Mouse (Mus musculus): ENCODE measurements around the gene Tmeff2. TPM values are rescaled to one million over a fixed set of nuclear protein-coding genes. Genes with fewer than 3 reads are reported as not detected.
A peak's percentile ranks its signal among the peaks of the same experiment; 100 is the strongest.

The Tmeff2 gene
- total and polyA plus RNA-seq, 2 experiments from 2014 or later: 37.8 to 62.1 TPM

GRCm38 (mm10) chr1:50999793-51000192, 99.3 kb downstream of the Tmeff2 start:
- 78% methylated on average over 3 of the region's 3 CpGs for WGBS
- no peak overlapping the region for H3K27ac ChIP-seq
- TF ChIP-seq CTCF (IDR thresholded peaks at IDR 0.05; ENCODE audit: low read depth): no peak
- H3K27me3 ChIP-seq (ENCODE audit: insufficient read depth, low read length): no peaks in the 10 kb centered on the region
- H3K4me1 ChIP-seq (ENCODE audit: insufficient read depth, low read length): no peaks in the 10 kb centered on the region
- no peak overlapping the region for H3K4me2 ChIP-seq (ENCODE audit: low read depth, low read length)
- no peak for DNase-seq (ENCODE audit: low spot score)
- H3K36me3 ChIP-seq (ENCODE audit: insufficient read depth, low read length): no peaks in the 10 kb centered on the region
- ATAC-seq: no peak
- H3K4me3 ChIP-seq (ENCODE audit: low read length): no peak overlapping the region
- H3K9ac ChIP-seq (replicated peaks; ENCODE audit: low read length): no peak overlapping the region
- H3K9me3 ChIP-seq (ENCODE audit: low read length): no peaks in the 10 kb centered on the region

- ATAC-seq: no peak
- Histone ChIP-seq H3K4me3 (ENCODE audit: low read length) (no peak overlapping the region), H3K9ac (replicated peaks; ENCODE audit: low read length) (no peak overlapping the region), H3K4me2 (ENCODE audit: low read depth, low read length) (no peak overlapping the region), H3K9me3 (ENCODE audit: low read length) (no peaks in the 10 kb centered on the region), H3K36me3 (ENCODE audit: insufficient read depth, low read length) (no peaks in the 10 kb centered on the region), H3K27me3 (ENCODE audit: insufficient read depth, low read length) (no peaks in the 10 kb centered on the region), H3K27ac (no peak overlapping the region), H3K4me1 (ENCODE audit: insufficient read depth, low read length) (no peaks in the 10 kb centered on the region)
- DNase-seq (ENCODE audit: low spot score): peak; percentile 8
- WGBS: 58% methylated on average over 3 of the region's 3 CpGs
- no peak for TF ChIP-seq CTCF (IDR thresholded peaks at IDR 0.05; ENCODE audit: low read depth)
Observed at GRCm38 (mm10) chr1:51008344-51008743, 107.9 kb downstream of the Tmeff2 start.

- DNase-seq (ENCODE audit: low spot score): peak; percentile 58
- no peak for TF ChIP-seq CTCF (IDR thresholded peaks at IDR 0.05; ENCODE audit: low read depth)
Observed at GRCm38 (mm10) chr1:51040249-51040648, 139.8 kb downstream of the Tmeff2 start.

GRCm38 (mm10) chr1:51044810-51045209, 144.4 kb downstream of the Tmeff2 start:
- Histone ChIP-seq H3K9ac (replicated peaks; ENCODE audit: low read length) (no peak overlapping the region), H3K36me3 (ENCODE audit: insufficient read depth, low read length) (no peaks in the 10 kb centered on the region), H3K4me2 (ENCODE audit: low read depth, low read length) (no peak overlapping the region), H3K27me3 (ENCODE audit: insufficient read depth, low read length) (no peaks in the 10 kb centered on the region), H3K27ac (no peak overlapping the region), H3K9me3 (ENCODE audit: low read length) (no peaks in the 10 kb centered on the region), H3K4me3 (ENCODE audit: low read length) (no peak overlapping the region), H3K4me1 (ENCODE audit: insufficient read depth, low read length) (no peaks in the 10 kb centered on the region)
- WGBS: 80% methylated on average over 7 of the region's 7 CpGs
- DNase-seq (ENCODE audit: low spot score): no peak
- no peak for ATAC-seq
- TF ChIP-seq CTCF (IDR thresholded peaks at IDR 0.05; ENCODE audit: low read depth): no peak

More at GRCm38 (mm10) chr1:51040249-51040648, 139.8 kb downstream of the Tmeff2 start:
- 34% methylated on average over 5 of the region's 5 CpGs for WGBS
- ATAC-seq: no peak
- Histone ChIP-seq H3K4me3 (ENCODE audit: low read length) (no peak overlapping the region), H3K36me3 (ENCODE audit: insufficient read depth, low read length) (no peaks in the 10 kb centered on the region), H3K4me2 (ENCODE audit: low read depth, low read length) (no peak overlapping the region), H3K27ac (no peak overlapping the region), H3K9me3 (ENCODE audit: low read length) (no peaks in the 10 kb centered on the region), H3K4me1 (ENCODE audit: insufficient read depth, low read length) (no peaks in the 10 kb centered on the region), H3K27me3 (ENCODE audit: insufficient read depth, low read length) (no peaks in the 10 kb centered on the region), H3K9ac (replicated peaks; ENCODE audit: low read length) (no peak overlapping the region)

- ATAC-seq: no peak
- TF ChIP-seq CTCF (IDR thresholded peaks at IDR 0.05; ENCODE audit: low read depth): no peak
- H3K9me3 ChIP-seq (ENCODE audit: low read length): no peaks in the 10 kb centered on the region
- H3K9ac ChIP-seq (replicated peaks; ENCODE audit: low read length): no peak overlapping the region
- H3K27ac ChIP-seq: no peak overlapping the region
- no peaks in the 10 kb centered on the region for H3K36me3 ChIP-seq (ENCODE audit: insufficient read depth, low read length)
- no peak overlapping the region for H3K4me2 ChIP-seq (ENCODE audit: low read depth, low read length)
- no peak overlapping the region for H3K4me3 ChIP-seq (ENCODE audit: low read length)
- H3K4me1 ChIP-seq (ENCODE audit: insufficient read depth, low read length): no peaks in the 10 kb centered on the region
- no peak for DNase-seq (ENCODE audit: low spot score)
- H3K27me3 ChIP-seq (ENCODE audit: insufficient read depth, low read length): no peaks in the 10 kb centered on the region
Observed at GRCm38 (mm10) chr1:51064549-51064948, 164.1 kb downstream of the Tmeff2 start.

- 84% methylated on average over 2 of the region's 2 CpGs for WGBS
- Histone ChIP-seq H3K4me1 (ENCODE audit: insufficient read depth, low read length) (no peaks in the 10 kb centered on the region), H3K27ac (no peak overlapping the region), H3K9me3 (ENCODE audit: low read length) (no peaks in the 10 kb centered on the region), H3K36me3 (ENCODE audit: insufficient read depth, low read length) (no peaks in the 10 kb centered on the region), H3K9ac (replicated peaks; ENCODE audit: low read length) (no peak overlapping the region), H3K27me3 (ENCODE audit: insufficient read depth, low read length) (no peaks in the 10 kb centered on the region), H3K4me2 (ENCODE audit: low read depth, low read length) (no peak overlapping the region), H3K4me3 (ENCODE audit: low read length) (no peak overlapping the region)
- TF ChIP-seq CTCF (IDR thresholded peaks at IDR 0.05; ENCODE audit: low read depth): no peak
- DNase-seq (ENCODE audit: low spot score) (no peak), ATAC-seq (no peak)
Observed at GRCm38 (mm10) chr1:51065652-51066051, 165.2 kb downstream of the Tmeff2 start.

- no peak overlapping the region for H3K27ac ChIP-seq
- DNase-seq (ENCODE audit: low spot score) (no peak), ATAC-seq (no peak)
- H3K36me3 ChIP-seq (ENCODE audit: insufficient read depth, low read length): no peaks in the 10 kb centered on the region
- no peak for TF ChIP-seq CTCF (IDR thresholded peaks at IDR 0.05; ENCODE audit: low read depth)
- WGBS: 82% methylated on average over 3 of the region's 3 CpGs
- no peaks in the 10 kb centered on the region for H3K9me3 ChIP-seq (ENCODE audit: low read length)
- H3K4me1 ChIP-seq (ENCODE audit: insufficient read depth, low read length): no peaks in the 10 kb centered on the region
- H3K27me3 ChIP-seq (ENCODE audit: insufficient read depth, low read length): no peaks in the 10 kb centered on the region
- H3K4me3 ChIP-seq (ENCODE audit: low read length): no peak overlapping the region
- no peak overlapping the region for H3K4me2 ChIP-seq (ENCODE audit: low read depth, low read length)
- no peak overlapping the region for H3K9ac ChIP-seq (replicated peaks; ENCODE audit: low read length)
Observed at GRCm38 (mm10) chr1:51068814-51069213, 168.4 kb downstream of the Tmeff2 start.

All from hindbrain, postnatal 0 days (tissue).